Mouse (Mus musculus) frontal cortex, adult 2 months (tissue): ENCODE results near the gene Mdfi. TPM values are rescaled to one million over a fixed set of nuclear protein-coding genes. Genes with fewer than 3 reads are reported as not detected.

Experiments used
- DNase-seq, 2 experiments: peaks; one replicate each; pipeline ENCODE4 v3.0.0; 2022; ENCODE audit warnings: low spot score in 1 of 2; ENCODE audit errors: extremely low spot score in 1 of 2
- polyA plus RNA-seq: library from polyadenylated mRNA; depleted of rRNA; stranded (reverse); fragments of >200 nt; gene quantifications from 2 replicates; pipeline ENCODE4 v1.2.3, GENCODE M21; 2012

The Mdfi gene
- polyA plus RNA-seq, 1 experiment = 3.8 TPM

- no peak for DNase-seq
Measured at GRCm38 (mm10) chr17:47850035-47850434, 15.5 kb upstream of the Mdfi start.

- no peak for DNase-seq
Measured at GRCm38 (mm10) chr17:47847985-47848384, 13.5 kb upstream of the Mdfi start.

GRCm38 (mm10) chr17:47845609-47846008 is 11.1 kb upstream of the Mdfi start:
- no peak for DNase-seq

GRCm38 (mm10) chr17:47843465-47843864 is 9.0 kb upstream of the Mdfi start:
- no peak for DNase-seq

GRCm38 (mm10) chr17:47841931-47842623 is 7.6 kb upstream of the Mdfi start:
- DNase-seq = peak in 1 of 2 experiments; percentile 32

- no peak for DNase-seq
Measured at GRCm38 (mm10) chr17:47841521-47841920, 7.0 kb upstream of the Mdfi start.

GRCm38 (mm10) chr17:47837808-47838207 is 3.3 kb upstream of the Mdfi start:
- no peak for DNase-seq

- no peak for DNase-seq
Measured at GRCm38 (mm10) chr17:47833628-47834481, 636 bp downstream of the Mdfi start.

GRCm38 (mm10) chr17:47833029-47833627 is 1.4 kb downstream of the Mdfi start:
- DNase-seq = no peak

- no peak for DNase-seq
Measured at GRCm38 (mm10) chr17:47832501-47833028, 1.9 kb downstream of the Mdfi start.

- DNase-seq = no peak
Measured at GRCm38 (mm10) chr17:47831772-47832171, 2.7 kb downstream of the Mdfi start.

- DNase-seq = no peak
Measured at GRCm38 (mm10) chr17:47831161-47831560, 3.3 kb downstream of the Mdfi start.

- no peak for DNase-seq
Measured at GRCm38 (mm10) chr17:47821339-47821738, 13.2 kb downstream of the Mdfi start.

GRCm38 (mm10) chr17:47818038-47818725 is 16.3 kb downstream of the Mdfi start:
- DNase-seq = no peak

- DNase-seq = no peak
Measured at GRCm38 (mm10) chr17:47815446-47815845, 19.0 kb downstream of the Mdfi start.

- no peak for DNase-seq
Measured at GRCm38 (mm10) chr17:47814496-47814895, 20.0 kb downstream of the Mdfi start.

GRCm38 (mm10) chr17:47813616-47814015 is 20.9 kb downstream of the Mdfi start:
- no peak for DNase-seq

- no peak for DNase-seq
Measured at GRCm38 (mm10) chr17:47812200-47812599, 22.3 kb downstream of the Mdfi start.

- no peak for DNase-seq
Measured at GRCm38 (mm10) chr17:47811265-47811800, 23.2 kb downstream of the Mdfi start.

- peak in 1 of 2 experiments; percentile 53 for DNase-seq
Measured at GRCm38 (mm10) chr17:47806230-47806629, 28.3 kb downstream of the Mdfi start.
